Mouse (Mus musculus) forebrain, embryonic 10.5 days (tissue): ENCODE measurements around the gene Apc2. TPM values are rescaled to one million over a fixed set of nuclear protein-coding genes. Genes with fewer than 3 reads are reported as not detected.

Source experiments
- DNase-seq: peaks from one replicate; pipeline ENCODE4 v3.0.0-alpha.2; 2017; ENCODE audit warnings: low spot score; ENCODE audit errors: extremely low spot score
- H3K27ac ChIP-seq: fragments of 300-500 bp; sonication (generic); 2 replicates; pipeline ENCODE4 v1.5.1; 2016; ENCODE audit warnings: mild to moderate bottlenecking
- H3K27me3 ChIP-seq: fragments of 300-500 bp; sonication (generic); 2 replicates; pipeline ENCODE4 v1.6.1; 2016; ENCODE audit warnings: mild to moderate bottlenecking; ENCODE audit not compliant: poor library complexity, severe bottlenecking
- H3K36me3 ChIP-seq: fragments of 300-500 bp; sonication (generic); replicated peaks from 2 replicates; pipeline ENCODE4 v1.6.1; 2016; ENCODE audit warnings: mild to moderate bottlenecking, moderate library complexity
- H3K4me1 ChIP-seq: fragments of 300-500 bp; sonication (generic); 2 replicates; pipeline ENCODE4 v1.6.1; 2016
- H3K4me3 ChIP-seq: fragments of 300-500 bp; sonication (generic); 2 replicates; pipeline ENCODE4 v1.5.1; 2016; ENCODE audit warnings: mild to moderate bottlenecking, moderate library complexity
- H3K9me3 ChIP-seq: fragments of 300-500 bp; sonication (generic); 2 replicates; pipeline ENCODE4 v1.6.1; 2016; ENCODE audit warnings: mild to moderate bottlenecking, moderate library complexity
- WGBS: fragments of 180-500 bp; shearing (Covaris S2); methylation state at CpG from one replicate; pipeline ENCODE4 v1.1.7; 2016; 5-methylcytosine and 5-hydroxymethylcytosine counted together
- polyA plus RNA-seq: library from polyadenylated mRNA; unstranded; fragments of >200 nt; fragmentation: Nextera tagmentation; extraction: Ambion mirVana; gene quantifications from 2 replicates; pipeline ENCODE4 v1.2.1, GENCODE M21; 2016

The Apc2 gene
- polyA plus RNA-seq, 1 experiment from 2014 or later: 27.0 TPM

GRCm38 (mm10) chr10:80301256-80302081, 5.7 kb downstream of the Apc2 start:
- DNase-seq: no peak
- H3K9me3 ChIP-seq: no peaks in the 10 kb centered on the region
- peak overlapping the region; percentile 57 for H3K4me3 ChIP-seq
- 74% methylated on average over 10 of the region's 10 CpGs for WGBS
- peak overlapping the region; percentile 89 for H3K27ac ChIP-seq
- H3K36me3 ChIP-seq: peaks cover 46% of the 10 kb centered on the region
- H3K27me3 ChIP-seq: peaks cover 97% of the 10 kb centered on the region
- H3K4me1 ChIP-seq: peaks cover 74% of the 10 kb centered on the region

DNA sequence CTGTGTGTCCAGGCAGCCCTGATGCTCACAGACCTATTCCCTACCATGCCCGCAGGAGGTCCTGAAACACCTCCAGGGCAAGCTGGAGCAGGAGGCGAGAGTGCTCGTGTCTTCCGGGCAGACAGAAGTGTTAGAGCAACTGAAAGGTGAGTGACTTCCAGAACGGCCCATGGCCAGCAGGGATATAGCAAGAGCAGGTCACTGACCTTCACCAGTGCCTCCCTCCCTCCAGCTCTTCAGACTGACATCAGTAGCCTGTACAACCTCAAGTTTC, 6.2 kb downstream of the Apc2 start:
- Histone ChIP-seq H3K27me3 (peaks cover 93% of the 10 kb centered on the region), H3K9me3 (no peaks in the 10 kb centered on the region), H3K27ac (peak overlapping the region; percentile 89), H3K4me1 (peaks cover 69% of the 10 kb centered on the region), H3K36me3 (peaks cover 51% of the 10 kb centered on the region), H3K4me3 (peak overlapping the region; percentile 57)
- no peak for DNase-seq
- 60% methylated on average over 5 of the region's 5 CpGs for WGBS

DNA sequence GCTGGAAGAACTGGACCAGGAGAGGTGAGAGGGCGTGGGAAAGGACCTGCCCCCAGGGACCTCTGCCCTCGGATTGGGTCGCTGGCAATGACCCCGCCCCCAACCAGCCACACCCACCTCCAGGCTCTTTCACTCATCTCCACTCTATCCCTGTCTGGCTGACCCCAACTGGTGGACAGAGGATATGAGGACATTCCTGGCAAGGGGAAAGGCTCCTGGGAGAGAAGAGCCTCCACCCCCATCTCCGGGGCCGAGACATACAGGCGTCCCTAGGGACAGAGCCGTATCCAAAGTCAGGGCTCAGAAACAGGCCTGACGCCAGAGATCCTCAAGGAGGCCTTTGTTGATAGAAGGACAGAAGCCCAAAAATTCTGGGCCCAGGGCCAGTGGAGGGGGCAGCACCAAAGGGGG, 6.7 kb downstream of the Apc2 start:
- Histone ChIP-seq H3K27me3 (peaks cover 93% of the 10 kb centered on the region), H3K4me1 (peaks cover 64% of the 10 kb centered on the region), H3K4me3 (peak overlapping the region; percentile 57), H3K9me3 (no peaks in the 10 kb centered on the region), H3K36me3 (peaks cover 56% of the 10 kb centered on the region), H3K27ac (peak overlapping the region; percentile 89)
- no peak for DNase-seq
- WGBS: 15% methylated on average over 9 of the region's 9 CpGs

GRCm38 (mm10) chr10:80304458-80304857, 8.7 kb downstream of the Apc2 start:
- peaks cover 76% of the 10 kb centered on the region for H3K36me3 ChIP-seq
- 25% methylated on average over 12 of the region's 12 CpGs for WGBS
- 0 out of 2 replicates have a peak overlapping the region, but pooled peaks have one; percentile 31 for H3K27ac ChIP-seq
- H3K27me3 ChIP-seq: peaks cover 81% of the 10 kb centered on the region
- DNase-seq: no peak
- peak overlapping the region; percentile 29 for H3K4me3 ChIP-seq
- H3K9me3 ChIP-seq: no peaks in the 10 kb centered on the region; the same call in 1 of the 2 replicates
- peaks cover 44% of the 10 kb centered on the region for H3K4me1 ChIP-seq

GRCm38 (mm10) chr10:80304862-80305261, 9.1 kb downstream of the Apc2 start:
- Histone ChIP-seq H3K27ac (0 out of 2 replicates have a peak overlapping the region, but pooled peaks have one; percentile 31), H3K27me3 (peaks cover 77% of the 10 kb centered on the region), H3K9me3 (no peaks in the 10 kb centered on the region; the same call in 1 of the 2 replicates), H3K4me1 (peaks cover 40% of the 10 kb centered on the region), H3K36me3 (peaks cover 77% of the 10 kb centered on the region), H3K4me3 (peak overlapping the region; percentile 29)
- 20% methylated on average over 25 of the region's 25 CpGs for WGBS
- no peak for DNase-seq

GRCm38 (mm10) chr10:80311560-80311959, 15.8 kb downstream of the Apc2 start:
- Histone ChIP-seq H3K4me3 (no peak overlapping the region), H3K36me3 (peaks cover 92% of the 10 kb centered on the region), H3K9me3 (no peaks in the 10 kb centered on the region; the same call in 1 of the 2 replicates), H3K4me1 (peaks cover 42% of the 10 kb centered on the region), H3K27me3 (peaks cover 78% of the 10 kb centered on the region), H3K27ac (no peak overlapping the region)
- DNase-seq: no peak
- 92% methylated on average over 16 of the region's 16 CpGs for WGBS

GRCm38 (mm10) chr10:80312586-80313504, 17.1 kb downstream of the Apc2 start:
- no peak for DNase-seq
- Histone ChIP-seq H3K4me1 (peaks cover 53% of the 10 kb centered on the region), H3K36me3 (peaks cover 92% of the 10 kb centered on the region), H3K27me3 (peaks cover 80% of the 10 kb centered on the region), H3K27ac (no peak overlapping the region), H3K4me3 (peak overlapping the region; percentile 5; the same call in 1 of the 2 replicates), H3K9me3 (no peaks in the 10 kb centered on the region; the same call in 1 of the 2 replicates)
- 74% methylated on average over 54 of the region's 54 CpGs for WGBS

- Histone ChIP-seq H3K36me3 (peaks cover 92% of the 10 kb centered on the region), H3K9me3 (no peaks in the 10 kb centered on the region), H3K27ac (no peak overlapping the region), H3K4me3 (0 out of 2 replicates have a peak overlapping the region, but pooled peaks have one; percentile 1), H3K4me1 (peaks cover 59% of the 10 kb centered on the region), H3K27me3 (peaks cover 80% of the 10 kb centered on the region)
- WGBS: 66% methylated on average over 20 of the region's 20 CpGs
- DNase-seq: no peak
Observed at GRCm38 (mm10) chr10:80313627-80314201, 17.9 kb downstream of the Apc2 start.

DNA sequence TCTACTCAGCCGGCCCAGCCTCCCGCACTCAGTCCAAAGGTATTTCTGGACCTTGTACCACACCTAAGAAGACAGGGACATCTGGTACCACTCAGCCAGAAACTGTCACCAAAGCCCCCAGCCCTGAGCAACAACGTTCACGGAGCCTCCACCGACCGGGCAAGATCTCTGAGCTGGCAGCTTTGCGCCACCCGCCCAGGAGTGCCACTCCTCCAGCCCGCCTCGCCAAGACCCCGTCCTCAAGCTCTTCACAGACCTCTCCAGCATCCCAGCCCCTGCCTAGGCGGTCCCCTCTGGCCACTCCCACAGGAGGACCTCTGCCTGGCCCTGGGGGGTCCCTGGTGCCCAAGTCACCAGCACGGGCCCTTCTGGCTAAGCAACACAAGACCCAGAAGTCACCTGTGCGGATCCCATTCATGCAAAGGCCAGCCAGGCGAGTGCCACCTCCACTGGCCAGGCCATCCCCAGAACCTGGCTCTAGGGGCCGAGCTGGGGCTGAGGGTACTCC, 18.8 kb downstream of the Apc2 start:
- no peak for DNase-seq
- H3K27ac ChIP-seq: no peak overlapping the region
- WGBS: 68% methylated on average over 16 of the region's 16 CpGs
- H3K4me1 ChIP-seq: peaks cover 67% of the 10 kb centered on the region
- H3K36me3 ChIP-seq: peaks cover 90% of the 10 kb centered on the region
- H3K4me3 ChIP-seq: peak overlapping the region; percentile 9; the same call in 1 of the 2 replicates
- H3K27me3 ChIP-seq: peaks cover 80% of the 10 kb centered on the region
- no peaks in the 10 kb centered on the region for H3K9me3 ChIP-seq

DNA sequence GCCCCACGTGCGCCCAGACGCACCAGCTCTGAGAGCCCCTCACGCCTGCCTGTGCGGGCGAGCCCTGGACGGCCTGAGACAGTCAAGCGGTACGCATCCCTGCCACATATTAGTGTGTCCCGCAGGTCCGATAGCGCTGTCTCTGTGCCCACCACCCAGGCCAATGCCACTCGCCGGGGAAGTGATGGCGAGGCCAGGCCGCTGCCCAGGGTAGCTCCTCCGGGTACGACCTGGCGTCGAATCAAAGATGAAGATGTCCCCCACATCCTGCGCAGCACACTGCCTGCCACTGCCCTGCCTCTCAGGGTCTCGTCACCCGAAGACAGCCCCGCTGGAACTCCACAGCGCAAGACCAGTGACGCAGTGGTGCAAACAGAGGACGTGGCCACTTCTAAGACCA, 19.5 kb downstream of the Apc2 start:
- peaks cover 73% of the 10 kb centered on the region for H3K4me1 ChIP-seq
- DNase-seq: no peak
- no peaks in the 10 kb centered on the region for H3K9me3 ChIP-seq
- peak overlapping the region; percentile 12; the same call in 1 of the 2 replicates for H3K4me3 ChIP-seq
- peaks cover 86% of the 10 kb centered on the region for H3K36me3 ChIP-seq
- H3K27me3 ChIP-seq: peaks cover 79% of the 10 kb centered on the region
- 50% methylated on average over 27 of the region's 27 CpGs for WGBS
- no peak overlapping the region for H3K27ac ChIP-seq

- DNase-seq: no peak
- Histone ChIP-seq H3K36me3 (peaks cover 76% of the 10 kb centered on the region), H3K4me1 (peaks cover 75% of the 10 kb centered on the region), H3K9me3 (no peaks in the 10 kb centered on the region), H3K27me3 (peaks cover 69% of the 10 kb centered on the region), H3K27ac (no peak overlapping the region), H3K4me3 (peak overlapping the region; percentile 2; the same call in 1 of the 2 replicates)
- WGBS: 41% methylated on average over 11 of the region's 11 CpGs
Observed at GRCm38 (mm10) chr10:80316359-80316781, 20.6 kb downstream of the Apc2 start.

GRCm38 (mm10) chr10:80317011-80317410, 21.2 kb downstream of the Apc2 start:
- Histone ChIP-seq H3K9me3 (no peaks in the 10 kb centered on the region), H3K4me3 (peak overlapping the region; percentile 2; the same call in 1 of the 2 replicates), H3K27me3 (peaks cover 69% of the 10 kb centered on the region), H3K36me3 (peaks cover 73% of the 10 kb centered on the region), H3K4me1 (peaks cover 81% of the 10 kb centered on the region), H3K27ac (no peak overlapping the region)
- WGBS: 65% methylated on average over 10 of the region's 10 CpGs
- no peak for DNase-seq
